Mouse (Mus musculus) T-helper 17 cell (primary cell): ENCODE results near the gene Ttc8.

ENCODE experiments used
- in situ Hi-C, 2 experiments: fragments of 300-600 bp; cut with MboI, MseI; formaldehyde crosslinking; loops; 1 replicate in 1 of 2; 2 replicates in 1 of 2; pipeline ENCODE4 v1.15.1; 2025; ENCODE audit warnings: high pct_unique_total_duplicates in 2 of 2

Gene Ttc8

DNA sequence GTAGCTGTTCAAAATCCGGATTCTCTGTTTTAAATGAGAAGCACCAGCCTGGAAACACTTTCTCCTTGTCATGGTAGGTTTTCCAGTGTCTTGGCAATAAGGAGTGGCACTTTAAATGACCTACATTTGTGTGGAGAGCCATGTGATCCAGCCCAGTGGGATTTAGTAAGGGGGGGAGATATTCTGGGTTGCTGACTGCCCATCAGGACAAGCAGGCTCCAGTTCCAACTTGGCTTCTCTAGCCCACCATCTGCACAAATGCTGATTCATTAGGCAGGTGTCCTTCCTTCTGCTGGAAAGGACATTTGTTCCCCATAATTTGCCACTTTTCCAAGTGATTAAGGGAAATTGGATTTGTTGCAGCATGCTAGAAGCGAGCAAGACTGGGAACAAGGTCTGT is 105.9 kb downstream of the Ttc8 start:
- in situ Hi-C loops: no loop called here

DNA sequence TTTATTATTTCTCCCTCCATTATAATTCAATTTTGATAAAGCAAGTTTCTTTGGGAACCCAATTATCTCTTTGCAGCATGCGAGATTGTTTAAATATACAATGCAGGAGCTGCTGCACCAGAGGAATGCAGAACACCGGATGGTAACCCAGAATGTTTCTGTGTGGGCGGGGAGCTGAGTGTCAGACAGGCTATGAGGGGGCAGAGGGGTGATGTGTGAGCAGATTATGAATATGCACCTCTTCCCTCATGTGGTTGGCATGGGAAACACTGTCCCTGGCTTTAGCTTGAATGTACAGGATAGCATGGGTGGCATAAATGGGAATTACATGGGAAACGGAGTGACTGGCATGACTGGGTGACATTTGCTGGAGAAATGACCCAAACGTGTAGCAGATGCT is 108.3 kb downstream of the Ttc8 start:
- in situ Hi-C loops: no loop called here

DNA sequence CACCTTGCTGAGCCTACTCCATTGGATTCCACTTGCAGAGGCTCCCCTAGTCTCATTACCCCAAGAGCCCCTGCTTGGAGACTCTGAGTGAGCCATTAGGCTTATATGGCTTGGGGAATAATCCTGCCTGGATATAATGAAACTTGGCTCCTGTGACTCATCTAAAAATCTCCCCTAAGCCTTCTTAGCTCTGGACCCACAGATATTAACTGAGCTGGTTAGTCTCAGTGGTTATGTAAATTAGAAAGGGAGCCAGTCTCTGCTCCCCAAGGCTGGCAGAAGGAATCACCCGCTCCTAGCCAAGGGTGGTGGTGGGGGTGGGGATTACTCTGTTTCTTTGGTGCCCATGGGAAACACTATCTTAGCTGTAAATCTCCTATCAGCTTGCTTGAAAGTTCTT is 109.6 kb downstream of the Ttc8 start:
- in situ Hi-C loops: no loop called here
